Mouse (Mus musculus) brown adipose tissue, adult 24 weeks (tissue): ENCODE data around the gene H1foo. TPM values are rescaled to one million over a fixed set of nuclear protein-coding genes. Genes with fewer than 3 reads are reported as not detected.
A peak's percentile ranks its signal among the peaks of the same experiment; 100 is the strongest.

ENCODE experiments used
- H3K27ac ChIP-seq: fragments of 200-500 bp; replicated peaks from 2 replicates; pipeline ENCODE4 v1.5.1; 2012; ENCODE audit warnings: low read depth, mild to moderate bottlenecking, low read length
- H3K4me1 ChIP-seq: fragments of 200-500 bp; 2 replicates; pipeline ENCODE4 v1.6.1; 2012; ENCODE audit warnings: low read length, mixed read lengths; ENCODE audit not compliant: control insufficient read depth, insufficient read depth, insufficient read length
- H3K4me3 ChIP-seq: fragments of 200-500 bp; 2 replicates; pipeline ENCODE4 v1.5.1; 2012; ENCODE audit warnings: low read depth, mild to moderate bottlenecking, low read length, moderate library complexity; ENCODE audit not compliant: insufficient read depth
- polyA plus RNA-seq: library from polyadenylated mRNA; stranded (reverse); fragments of >200 nt; gene quantifications from 2 replicates; pipeline ENCODE4 v1.2.4, GENCODE M21; 2012; ENCODE audit not compliant: missing spikeins, insufficient read depth, insufficient read length

H1foo gene
- polyA plus RNA-seq, 1 experiment: not detected

- Histone ChIP-seq H3K27ac (no peak overlapping the region), H3K4me1 (peaks cover 10% of the 10 kb centered on the region; the same call in 1 of the 2 replicates), H3K4me3 (no peak overlapping the region)
Measured at GRCm38 (mm10) chr6:115977810-115978209, 33.1 kb downstream of the H1foo start.

DNA sequence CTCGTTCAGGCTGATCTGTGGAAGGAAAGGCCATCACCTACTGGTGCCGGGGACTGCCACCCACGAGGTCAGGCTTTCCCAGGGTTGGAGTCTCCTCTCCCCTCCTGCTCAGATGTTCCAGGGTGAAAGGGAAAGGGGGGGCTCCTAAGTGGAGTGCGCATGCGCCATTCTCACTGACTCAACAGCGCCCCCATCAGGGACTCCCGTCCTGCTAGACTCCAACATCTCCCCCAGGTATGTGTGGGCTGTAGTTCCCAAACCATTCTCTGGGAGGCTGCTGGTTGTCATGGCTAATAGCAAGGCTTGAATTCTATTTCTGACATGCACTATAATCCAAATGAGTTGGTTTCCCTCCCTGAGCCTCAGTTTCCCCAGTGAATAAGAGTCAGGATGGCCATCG, 33.9 kb downstream of the H1foo start:
- H3K4me3 ChIP-seq: no peak overlapping the region
- H3K27ac ChIP-seq: no peak overlapping the region
- peaks cover 12% of the 10 kb centered on the region for H3K4me1 ChIP-seq

DNA sequence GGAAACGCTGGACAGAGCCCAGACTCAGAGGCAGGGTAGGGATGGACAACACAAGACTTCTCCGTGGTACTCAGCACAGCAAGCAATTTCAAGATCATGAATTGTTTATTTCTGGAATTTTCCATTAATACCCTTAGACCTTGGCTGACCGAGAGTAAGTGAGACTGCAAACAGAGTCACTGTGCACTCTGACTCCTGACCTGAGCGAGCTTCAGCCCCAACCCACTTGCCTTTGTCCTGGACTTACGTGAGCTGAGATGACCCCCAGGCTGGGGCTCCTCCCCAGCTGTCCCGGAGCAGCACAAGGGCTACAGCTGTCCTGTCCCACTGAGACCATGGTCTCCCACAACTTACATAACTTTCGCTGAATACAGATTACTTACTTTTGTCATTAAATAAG, 38.2 kb downstream of the H1foo start:
- Histone ChIP-seq H3K4me3 (no peak overlapping the region), H3K27ac (peak overlapping the region; percentile 15), H3K4me1 (peaks cover 44% of the 10 kb centered on the region)

GRCm38 (mm10) chr6:115983306-115984038, 38.7 kb downstream of the H1foo start:
- Histone ChIP-seq H3K4me3 (no peak overlapping the region), H3K27ac (peak overlapping the region; percentile 15), H3K4me1 (peaks cover 47% of the 10 kb centered on the region)

GRCm38 (mm10) chr6:115984580-115984979, 39.8 kb downstream of the H1foo start:
- H3K4me1 ChIP-seq: peaks cover 56% of the 10 kb centered on the region
- H3K27ac ChIP-seq: no peak overlapping the region; the same call in 1 of the 2 replicates
- H3K4me3 ChIP-seq: no peak overlapping the region

GRCm38 (mm10) chr6:115985622-115986021, 40.9 kb downstream of the H1foo start:
- Histone ChIP-seq H3K4me3 (0 out of 2 replicates have a peak overlapping the region, but pooled peaks have one; percentile 8), H3K27ac (no peak overlapping the region)

DNA sequence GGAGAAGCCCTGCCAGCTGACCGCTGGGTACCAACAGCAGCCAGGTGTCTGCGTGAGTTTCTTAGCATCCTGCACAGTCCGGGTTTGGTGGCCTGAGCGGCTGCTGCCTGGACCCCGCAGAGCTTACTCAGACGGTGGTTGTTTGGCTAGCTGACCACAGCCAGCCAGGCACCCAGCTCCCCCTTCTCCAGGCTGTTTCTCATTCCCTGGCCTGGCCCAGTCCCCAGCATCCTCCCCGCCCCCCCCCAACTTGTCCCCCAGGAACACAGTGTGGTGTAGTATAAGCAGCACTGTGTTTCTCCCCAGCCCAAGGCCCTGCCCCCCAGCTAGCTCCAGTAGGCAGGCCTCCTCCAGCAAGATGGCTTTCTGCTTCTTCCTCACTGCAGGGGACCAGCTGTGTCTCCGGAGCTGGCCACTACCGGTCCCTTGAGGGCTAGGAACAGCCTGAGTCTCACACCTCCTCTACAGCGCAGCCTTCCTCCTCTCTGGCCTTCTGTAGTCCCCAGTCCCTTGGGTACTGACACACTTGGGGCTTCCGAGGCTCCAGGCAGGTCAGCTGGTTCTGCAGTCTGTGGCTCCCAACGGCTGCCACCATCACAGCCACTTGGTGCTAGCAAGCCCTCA, 41.8 kb downstream of the H1foo start:
- H3K4me1 ChIP-seq: peaks cover 61% of the 10 kb centered on the region
- H3K27ac ChIP-seq: peak overlapping the region; percentile 14; the same call in 1 of the 2 replicates
- peak overlapping the region; percentile 15; the same call in 1 of the 2 replicates for H3K4me3 ChIP-seq

More at GRCm38 (mm10) chr6:115985622-115986021, 40.9 kb downstream of the H1foo start:
- H3K4me1 ChIP-seq: peaks cover 59% of the 10 kb centered on the region

- peak overlapping the region; percentile 9; the same call in 1 of the 2 replicates for H3K4me3 ChIP-seq
- H3K4me1 ChIP-seq: peaks cover 61% of the 10 kb centered on the region
- 0 out of 2 replicates have a peak overlapping the region, but pooled peaks have one; percentile 14 for H3K27ac ChIP-seq
Measured at GRCm38 (mm10) chr6:115987096-115987747, 42.5 kb downstream of the H1foo start.

- Histone ChIP-seq H3K27ac (peak overlapping the region; percentile 4; the same call in 1 of the 2 replicates), H3K4me1 (peaks cover 52% of the 10 kb centered on the region), H3K4me3 (peak overlapping the region; percentile 75)
Measured at GRCm38 (mm10) chr6:115989032-115989431, 44.3 kb downstream of the H1foo start.

- Histone ChIP-seq H3K4me1 (peaks cover 48% of the 10 kb centered on the region), H3K4me3 (peak overlapping the region; percentile 75), H3K27ac (peak overlapping the region; percentile 4)
Measured at GRCm38 (mm10) chr6:115989607-115990006, 44.9 kb downstream of the H1foo start.

GRCm38 (mm10) chr6:115990056-115990455, 45.3 kb downstream of the H1foo start:
- Histone ChIP-seq H3K4me3 (peak overlapping the region; percentile 75), H3K27ac (peak overlapping the region; percentile 79), H3K4me1 (peaks cover 44% of the 10 kb centered on the region)

GRCm38 (mm10) chr6:115990479-115990878, 45.7 kb downstream of the H1foo start:
- Histone ChIP-seq H3K4me3 (peak overlapping the region; percentile 75), H3K27ac (peak overlapping the region; percentile 79), H3K4me1 (peaks cover 42% of the 10 kb centered on the region)

DNA sequence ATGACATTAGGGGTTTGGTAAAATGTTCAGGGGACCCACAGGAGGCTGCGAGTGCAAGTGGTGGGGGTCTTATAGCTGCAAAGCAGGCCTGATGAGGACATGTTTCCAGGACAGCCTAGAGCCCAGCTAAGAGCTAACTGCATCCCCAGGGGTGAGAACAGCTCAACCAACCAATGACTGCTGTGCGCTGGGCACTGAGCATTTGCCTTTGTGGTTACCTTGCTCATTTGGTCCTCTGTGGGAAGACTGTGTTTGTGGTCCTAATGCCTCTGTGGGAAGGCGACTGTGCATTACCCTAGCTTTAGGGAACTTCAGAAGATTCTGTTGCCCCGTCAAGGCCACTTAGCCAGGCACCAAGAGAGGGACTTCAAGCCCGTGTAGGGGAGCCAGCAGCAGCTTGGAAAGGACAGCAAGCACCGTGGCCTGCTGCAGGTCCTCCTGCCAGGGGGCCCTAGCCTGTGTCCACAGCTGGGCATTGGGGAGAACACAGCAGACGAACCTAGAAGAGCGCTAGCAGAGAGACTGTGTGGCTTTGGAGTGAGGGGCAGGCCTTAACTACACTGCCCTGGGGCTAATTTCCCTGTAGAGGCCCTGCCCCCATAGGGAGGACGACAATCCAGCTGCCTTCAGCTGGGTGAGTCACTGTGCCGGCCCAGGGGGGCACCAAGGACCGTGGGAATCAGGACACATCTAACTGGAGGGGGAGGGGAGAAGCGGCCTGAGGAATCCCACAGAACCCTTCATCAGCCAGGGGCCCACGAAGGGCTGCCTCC, 46.6 kb downstream of the H1foo start:
- Histone ChIP-seq H3K4me1 (peaks cover 42% of the 10 kb centered on the region), H3K27ac (peak overlapping the region; percentile 79), H3K4me3 (peak overlapping the region; percentile 75)

GRCm38 (mm10) chr6:115991881-115992620, 47.3 kb downstream of the H1foo start:
- peak overlapping the region; percentile 75 for H3K4me3 ChIP-seq
- peaks cover 43% of the 10 kb centered on the region for H3K4me1 ChIP-seq

More at GRCm38 (mm10) chr6:115991881-115992620, 47.3 kb downstream of the H1foo start:
- H3K27ac ChIP-seq: peak overlapping the region; percentile 79
